Mouse (Mus musculus): ENCODE measurements around the gene Myt1l.
A peak's percentile ranks its signal among the peaks of the same experiment; 100 is the strongest.

The Myt1l gene

DNA sequence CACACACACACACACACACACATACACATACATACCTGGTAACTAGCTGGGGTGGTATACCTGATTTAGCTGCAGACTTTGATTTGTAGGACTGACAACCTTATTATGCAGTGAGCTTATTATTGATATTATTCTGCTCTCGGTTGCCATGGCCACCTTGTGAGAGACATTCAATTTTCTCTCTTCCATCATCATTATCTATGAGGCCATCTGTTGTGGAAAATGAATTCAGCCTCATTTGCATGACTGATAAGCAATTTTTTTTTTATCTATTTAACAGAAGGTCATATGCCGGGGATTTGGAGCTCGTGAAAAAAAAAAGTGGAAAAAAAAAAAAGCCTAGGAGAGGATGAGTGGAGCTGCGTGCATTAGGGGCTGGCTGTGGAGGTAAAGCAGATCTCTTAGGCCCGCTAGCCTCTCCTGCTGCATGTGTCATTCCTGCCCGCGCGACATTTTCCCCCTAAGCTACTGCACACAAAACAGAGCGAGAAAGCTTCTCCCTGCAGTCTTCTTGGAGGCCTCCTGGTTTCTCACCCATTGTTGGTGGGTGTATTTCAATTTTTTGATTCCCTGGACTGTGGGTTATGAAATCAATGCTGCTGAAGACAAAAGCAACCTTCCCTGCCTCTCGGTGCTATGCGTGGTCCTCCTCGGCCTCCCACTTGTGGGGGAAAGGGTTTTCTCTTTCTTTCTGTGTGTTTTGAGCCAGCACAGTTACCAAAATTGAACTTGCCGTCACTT lies at the start of gene Myt1l:
Myt1l (plus strand) TSS at position 354 of the 741 bp plus-strand sequence.
- peak; percentile 43 to 66 for DNase-seq

DNA sequence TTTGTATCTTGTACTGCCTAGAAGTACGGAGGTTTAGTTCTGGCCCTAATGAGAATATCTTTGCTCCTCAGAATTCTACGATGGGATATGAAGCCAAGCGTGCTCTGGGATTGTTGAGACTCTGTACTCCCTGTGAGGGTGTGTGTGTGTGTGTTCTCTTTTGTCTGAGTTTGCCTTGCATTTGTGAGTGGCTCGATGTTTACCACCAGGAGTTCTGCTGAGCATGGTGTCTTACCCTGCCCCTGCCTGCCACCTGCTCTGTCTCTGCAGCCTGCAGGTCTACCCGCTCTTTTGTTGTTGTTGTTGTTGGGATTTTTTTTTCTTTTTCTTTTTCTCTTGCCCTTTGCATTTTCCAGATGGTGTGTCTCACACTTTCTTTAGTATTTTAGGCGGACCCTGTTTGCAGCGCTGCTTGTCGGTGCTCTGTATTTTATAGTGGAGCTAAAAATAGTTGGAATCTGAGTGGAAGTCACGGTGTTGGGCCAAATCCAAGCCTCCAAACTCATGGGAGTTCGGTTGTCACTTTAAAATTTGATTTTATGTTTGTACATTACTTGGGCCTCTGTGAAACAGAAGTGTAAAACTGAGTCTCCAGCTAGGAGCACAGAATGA lies 41.7 kb upstream of the Myt1l start:
- DNase-seq = no peak

GRCm38 (mm10) chr12:29526236-29526644 lies 1.9 kb upstream of the Myt1l start:
- peak; percentile 49 to 69 for DNase-seq

DNA sequence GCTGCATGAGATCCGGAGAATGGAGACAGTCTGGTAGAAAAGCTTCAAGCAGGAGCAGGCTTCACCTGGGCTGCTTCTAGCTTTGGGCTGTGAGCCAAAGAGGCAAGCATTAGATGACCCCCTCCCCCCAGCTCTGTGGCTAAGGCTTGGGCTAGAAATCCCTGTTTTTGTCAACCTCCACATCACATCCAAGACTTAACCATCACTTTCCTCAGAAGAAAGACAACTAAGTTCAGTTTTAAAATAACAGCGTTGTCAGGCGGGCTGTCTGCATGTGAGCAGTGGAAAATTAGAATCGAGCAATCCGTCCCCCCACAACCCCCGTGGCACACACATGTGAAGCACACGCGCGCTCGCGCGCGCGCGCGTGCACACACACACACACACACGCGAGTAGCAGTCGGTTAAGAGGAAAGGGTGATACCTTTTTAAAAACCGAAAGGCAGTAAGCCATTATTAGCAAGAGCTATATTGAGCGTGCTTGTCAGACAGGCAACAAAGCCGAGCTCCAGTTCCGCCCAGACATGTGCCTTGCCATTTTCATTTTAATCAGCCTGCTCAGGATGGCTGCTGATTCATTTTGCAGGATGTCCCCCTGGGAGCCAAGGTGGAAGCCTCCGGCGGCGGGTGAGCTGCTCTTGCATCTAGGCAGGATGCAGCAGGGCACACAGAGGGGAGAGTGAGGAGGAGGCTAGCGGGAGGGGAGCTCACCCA lies 979 bp upstream of the Myt1l start:
- DNase-seq = peak; percentile 79 to 84

- peak; percentile 39 to 65 for DNase-seq
These were observed 2.1 kb downstream of the Myt1l start for GRCm38 (mm10) chr12:29530241-29530725.

- DNase-seq = peak in 1 of 2 experiments; percentile 30
These were observed 2.6 kb downstream of the Myt1l start for GRCm38 (mm10) chr12:29530823-29531222.

- peak; percentile 62 to 63 for DNase-seq
These were observed 5.1 kb downstream of the Myt1l start for GRCm38 (mm10) chr12:29533071-29533876.

GRCm38 (mm10) chr12:29534326-29534725 lies 6.1 kb downstream of the Myt1l start:
- peak in 1 of 2 experiments; percentile 66 for DNase-seq

DNA sequence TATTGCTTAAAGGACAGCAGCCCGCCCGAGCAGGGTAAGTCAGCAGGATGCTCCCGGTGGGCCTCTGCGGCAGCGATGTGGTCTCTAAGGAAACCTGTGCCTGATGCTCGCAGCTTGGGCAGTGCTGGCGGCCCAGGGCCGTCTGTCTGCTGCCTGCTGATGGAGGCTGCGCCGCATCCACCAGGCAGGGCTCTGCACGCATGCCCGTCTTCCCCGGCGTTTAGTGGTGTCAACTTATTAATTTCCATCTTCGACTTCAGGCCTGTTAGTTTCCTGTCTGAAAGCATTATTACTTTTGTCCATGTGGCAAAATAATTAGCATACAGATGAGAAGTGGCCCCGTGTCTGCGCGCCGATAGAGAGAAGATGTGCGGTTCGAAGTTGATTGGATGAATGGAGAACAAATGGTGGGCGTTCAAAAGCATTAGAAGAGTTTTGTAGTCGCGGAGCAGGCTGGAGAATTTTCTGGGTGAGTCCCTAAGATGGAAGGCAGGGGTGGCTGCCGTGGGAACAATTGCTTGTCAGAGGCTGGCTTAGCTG lies 6.6 kb downstream of the Myt1l start:
- DNase-seq = peak; percentile 66 to 71

GRCm38 (mm10) chr12:29537916-29538315 lies 9.7 kb downstream of the Myt1l start:
- peak; percentile 48 to 64 for DNase-seq

DNA sequence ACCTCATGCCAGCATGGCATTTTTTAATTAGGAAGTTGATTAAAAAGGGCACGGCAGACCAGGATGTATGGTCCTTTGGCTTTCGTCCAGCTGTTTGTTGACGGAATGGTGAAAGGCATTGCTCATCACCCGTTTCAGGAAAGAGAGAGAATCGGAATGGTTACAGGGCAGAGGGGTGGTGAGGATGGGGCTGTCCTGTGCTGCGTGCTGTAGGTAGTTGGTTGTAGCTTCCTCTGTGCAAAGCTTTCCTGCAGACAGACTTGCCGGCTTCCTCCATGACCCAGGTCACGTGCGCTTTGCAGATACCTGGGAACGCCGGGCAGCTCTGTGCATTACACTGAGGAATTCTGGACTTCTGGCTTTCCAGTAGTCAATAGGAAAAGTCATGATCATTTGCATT lies 10.3 kb downstream of the Myt1l start:
- DNase-seq = peak; percentile 53 to 61

DNA sequence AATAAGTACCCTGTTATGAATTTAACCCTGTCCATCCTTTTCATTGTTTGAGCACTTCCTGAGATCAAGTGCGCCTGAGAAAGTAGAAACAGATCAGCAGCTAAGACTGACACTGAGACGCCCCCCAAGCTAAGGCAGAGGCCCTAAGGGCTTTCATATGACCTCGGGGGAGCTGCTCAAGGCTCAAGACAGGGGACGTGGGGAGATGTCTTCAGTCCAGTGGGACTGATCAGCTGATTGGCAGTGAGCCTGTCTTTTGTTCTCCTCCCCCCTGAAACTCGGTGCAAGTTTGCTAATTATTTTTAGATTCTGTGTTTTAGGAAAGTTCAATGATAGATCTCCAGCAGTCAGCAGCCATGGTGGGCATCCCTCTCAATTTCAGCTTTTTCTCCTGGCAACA lies 10.9 kb downstream of the Myt1l start:
- DNase-seq = peak in 1 of 2 experiments; percentile 4

DNA sequence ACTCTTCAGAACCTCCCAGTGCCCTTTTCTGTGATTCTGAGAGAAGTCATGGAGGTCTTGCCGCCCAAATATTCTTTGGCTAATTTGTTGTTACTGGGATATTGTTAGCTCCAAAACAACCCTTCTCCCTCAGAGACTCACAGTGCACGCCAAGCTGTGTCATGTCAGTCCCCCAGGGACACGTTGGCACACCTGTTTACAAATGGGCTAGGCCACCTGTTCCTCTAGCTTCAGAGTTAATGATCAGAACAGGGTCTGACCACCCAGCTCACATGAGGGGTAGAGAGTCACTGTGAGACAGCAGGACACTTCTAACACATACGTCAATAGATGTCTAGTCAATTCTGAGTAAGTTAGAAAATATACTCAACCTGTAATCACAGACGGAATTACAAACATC lies 12.6 kb downstream of the Myt1l start:
- peak in 1 of 2 experiments; percentile 3 for DNase-seq

- DNase-seq = no peak
These were observed 17.9 kb downstream of the Myt1l start for GRCm38 (mm10) chr12:29546073-29546472.

- peak in 1 of 2 experiments; percentile 40 for DNase-seq
These were observed 18.9 kb downstream of the Myt1l start for GRCm38 (mm10) chr12:29547112-29547511.

DNA sequence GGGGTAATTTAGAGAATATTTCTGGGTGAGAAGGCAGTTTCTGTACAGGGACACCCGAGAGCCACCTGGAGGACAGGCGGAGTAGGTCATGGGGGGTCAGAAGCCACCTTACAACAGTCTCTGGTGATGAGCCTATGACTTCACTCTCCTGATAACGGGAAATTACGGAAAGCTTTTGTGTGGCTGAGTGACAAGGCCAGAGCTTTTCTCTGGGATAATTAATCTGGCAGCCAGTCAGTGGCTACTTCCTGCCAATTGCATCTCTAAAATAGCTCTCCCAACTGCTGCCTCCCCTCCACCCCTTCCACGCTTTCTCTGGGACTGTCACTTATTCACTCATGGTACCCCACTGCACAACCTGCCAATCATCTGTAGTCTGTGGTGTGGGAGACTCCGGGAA lies 19.6 kb downstream of the Myt1l start:
- peak; percentile 72 to 79 for DNase-seq

DNA sequence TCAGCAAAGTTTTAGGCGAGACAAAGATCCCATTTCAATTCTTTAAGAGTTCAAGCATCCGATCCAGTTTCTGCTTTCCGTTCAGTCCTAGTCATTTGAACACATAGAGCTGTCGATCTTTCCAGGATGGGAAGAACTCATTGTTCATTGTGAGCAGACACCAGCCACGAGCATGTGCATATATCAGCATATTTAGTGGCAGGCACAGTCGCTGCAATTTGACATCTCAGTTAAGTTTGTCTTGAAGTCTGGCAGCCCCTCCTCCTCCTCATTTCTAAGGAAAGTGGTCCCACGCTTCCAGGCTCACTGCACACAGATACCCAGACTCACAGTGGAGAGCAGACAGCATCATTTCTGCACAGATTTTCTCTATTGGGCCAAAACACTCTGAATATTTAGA lies 25.0 kb downstream of the Myt1l start:
- no peak for DNase-seq

GRCm38 (mm10) chr12:29555718-29556117 lies 27.5 kb downstream of the Myt1l start:
- no peak for DNase-seq

DNA sequence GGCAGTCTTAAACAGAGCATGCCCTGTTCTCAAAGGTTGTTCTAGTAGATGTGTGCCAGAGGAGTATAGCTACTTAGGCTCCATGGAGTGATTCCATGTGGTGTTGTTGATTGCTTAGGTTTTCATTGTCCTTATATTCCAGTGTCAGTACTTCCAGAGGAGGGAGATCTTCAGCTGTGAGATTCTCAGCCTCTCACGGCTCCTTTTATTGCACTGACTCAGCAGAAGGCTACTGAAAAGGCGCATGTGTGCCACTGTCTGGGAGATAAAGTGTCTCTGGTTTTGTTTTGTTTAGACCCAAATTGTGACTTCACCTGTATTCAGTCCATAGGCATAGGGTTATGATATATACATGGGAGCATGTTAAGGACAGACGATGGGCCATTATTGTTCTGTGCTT lies 28.2 kb downstream of the Myt1l start:
- no peak for DNase-seq

DNA sequence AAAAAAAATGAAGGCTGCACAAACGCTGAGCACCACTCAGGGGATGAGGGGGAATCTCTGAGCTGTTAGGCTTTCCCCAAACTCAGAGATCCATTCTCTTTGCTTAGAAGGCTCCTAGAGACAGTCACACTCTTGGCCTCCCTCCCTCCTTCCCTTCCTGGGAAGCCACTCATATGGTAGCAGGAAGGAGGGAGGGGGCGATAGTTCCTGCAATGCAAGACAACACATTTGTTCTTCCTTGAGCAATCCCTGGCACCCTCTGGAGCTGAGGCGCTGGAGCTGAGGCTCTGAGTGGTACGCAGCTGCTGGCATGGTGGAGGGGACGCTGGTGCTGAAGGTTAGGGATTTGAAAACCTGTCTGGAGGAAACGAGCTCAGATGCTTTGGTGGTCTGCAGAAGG lies 28.7 kb downstream of the Myt1l start:
- DNase-seq = no peak

- DNase-seq = no peak
These were observed 31.6 kb downstream of the Myt1l start for GRCm38 (mm10) chr12:29559769-29560168.

GRCm38 (mm10) chr12:29561222-29561621 lies 33.0 kb downstream of the Myt1l start:
- peak; percentile 27 to 43 for DNase-seq

All from cerebellum, postnatal 36 days (tissue).